Mouse (Mus musculus) C2C12 (cell line): Measurements from ENCODE around the gene Zfp524.

ENCODE experiments used
- CTCF ChIP-seq: IDR thresholded peaks from one replicate; pipeline ENCODE4 v1.5.1; 2011; ENCODE audit not compliant: control insufficient read depth, insufficient read depth, insufficient read length
- FOSL1 ChIP-seq: IDR thresholded peaks from one replicate; pipeline ENCODE4 v1.8.0; 2011; ENCODE audit warnings: mild to moderate bottlenecking, low read length; ENCODE audit not compliant: poor library complexity, insufficient read depth, severe bottlenecking

- TF ChIP-seq CTCF (no peak), FOSL1 (no peak)
These were observed 42.5 kb downstream of the Zfp524 start for GRCm38 (mm10) chr7:5056651-5057263.
